In genomic region chr1:57609307-57609706, GRCm38 (mm10) we compare ENCODE assay signal across 25 mouse cellular contexts.
DNase-seq lines count a peak whose midpoint lies in the region; ATAC-seq lines count a peak whose summit lies in the region.
"Had no signal": no experiment of that assay in that cellular context is flagged by ENCODE, and none has a peak within 500 bp of the region (broad histone marks: within the 10 kb centered on the region; RNA-seq: fewer than 3 reads in every experiment).

No protein-coding gene starts in this region.

- DNase-seq in embryonic facial prominence, embryonic 14.5 days (ENCODE audit: low spot score), result peak; percentile 15
- no peak for DNase-seq in embryonic facial prominence, embryonic 10.5 days (ENCODE audit: low spot score)
- DNase-seq in midbrain, embryonic 11.5 days (ENCODE audit: low spot score, missing footprints), result peak; percentile 80
- DNase-seq in retina, postnatal 1 day, result peak; percentile 27
- no peak for DNase-seq in right cerebral cortex, postnatal 36 days (ENCODE audit: low spot score in 2 of 2)
- no peak for DNase-seq in cerebellum, postnatal 25 days
- DNase-seq: adrenal gland, postnatal 14 days; cerebellum, adult 9-11 months; gastrocnemius, postnatal 14 days; heart, adult 18-20 months; heart, postnatal 10 days; kidney, adult 11 months; liver, embryonic 13.5 days; lung, adult 2 months; lung, postnatal 36 days; thymus, adult 2 months; thymus, postnatal 4 days had no signal

- 41% methylated on average over 6 of the region's 6 CpGs for WGBS in embryonic facial prominence, embryonic 14.5 days
- WGBS in embryonic facial prominence, embryonic 10.5 days, result 36% methylated on average over 6 of the region's 6 CpGs
- WGBS in midbrain, embryonic 11.5 days, result 21% methylated on average over 6 of the region's 6 CpGs
- WGBS in midbrain, embryonic 15.5 days, result 17% methylated on average over 6 of the region's 6 CpGs
- 4% methylated on average over 6 of the region's 6 CpGs for WGBS in forebrain, embryonic 13.5 days

- no peak overlapping the region for H3K4me2 ChIP-seq in embryonic facial prominence, embryonic 14.5 days (ENCODE audit: low read depth, low read length)
- H3K4me2 ChIP-seq in midbrain, embryonic 11.5 days, result no peak overlapping the region
- H3K4me2 ChIP-seq in midbrain, embryonic 15.5 days, result no peak overlapping the region
- no peak overlapping the region for H3K4me2 ChIP-seq in forebrain, embryonic 13.5 days
- H3K4me2 ChIP-seq: heart, embryonic 12.5 days; hindbrain, embryonic 13.5 days; liver, embryonic 13.5 days; neural tube, embryonic 12.5 days; stomach, embryonic 15.5 days had no signal

- H3K36me3 ChIP-seq in embryonic facial prominence, embryonic 14.5 days (ENCODE audit: control insufficient read depth, insufficient read depth, low read length), result no peaks in the 10 kb centered on the region
- no peaks in the 10 kb centered on the region for H3K36me3 ChIP-seq in embryonic facial prominence, embryonic 10.5 days (replicated peaks)
- H3K36me3 ChIP-seq in midbrain, embryonic 11.5 days (ENCODE audit: control insufficient read depth, insufficient read depth, low read length), result no peaks in the 10 kb centered on the region
- no peaks in the 10 kb centered on the region for H3K36me3 ChIP-seq in midbrain, embryonic 15.5 days (replicated peaks)
- H3K36me3 ChIP-seq in forebrain, embryonic 13.5 days (ENCODE audit: poor library complexity, severe bottlenecking), result no peaks in the 10 kb centered on the region
- H3K36me3 ChIP-seq: heart, embryonic 12.5 days; hindbrain, embryonic 13.5 days; liver, embryonic 13.5 days; neural tube, embryonic 12.5 days; stomach, embryonic 15.5 days had no signal

- no peak overlapping the region for H3K9ac ChIP-seq in embryonic facial prominence, embryonic 14.5 days (ENCODE audit: low read depth, low read length)
- H3K9ac ChIP-seq in midbrain, embryonic 11.5 days (ENCODE audit: low read length), result no peak overlapping the region
- H3K9ac ChIP-seq in midbrain, embryonic 15.5 days, result no peak overlapping the region
- no peak overlapping the region for H3K9ac ChIP-seq in forebrain, embryonic 13.5 days
- H3K9ac ChIP-seq: heart, embryonic 12.5 days; hindbrain, embryonic 13.5 days; liver, embryonic 13.5 days; neural tube, embryonic 12.5 days; stomach, embryonic 15.5 days had no signal

- no peak for ATAC-seq in embryonic facial prominence, embryonic 14.5 days (ENCODE audit: low read depth)
- no peak for ATAC-seq in midbrain, embryonic 11.5 days (ENCODE audit: low FRiP score)
- ATAC-seq in midbrain, embryonic 15.5 days (replicated peaks), result no peak
- 0 out of 2 replicates have a peak, but pooled peaks have one; percentile 37 for ATAC-seq in forebrain, embryonic 13.5 days

- H3K9me3 ChIP-seq in embryonic facial prominence, embryonic 14.5 days (ENCODE audit: control insufficient read depth, low read length), result no peaks in the 10 kb centered on the region
- no peaks in the 10 kb centered on the region for H3K9me3 ChIP-seq in embryonic facial prominence, embryonic 10.5 days
- no peaks in the 10 kb centered on the region for H3K9me3 ChIP-seq in midbrain, embryonic 11.5 days (ENCODE audit: control insufficient read depth, low read length)
- no peaks in the 10 kb centered on the region for H3K9me3 ChIP-seq in midbrain, embryonic 15.5 days
- no peaks in the 10 kb centered on the region for H3K9me3 ChIP-seq in forebrain, embryonic 13.5 days (replicated peaks)
- H3K9me3 ChIP-seq: heart, embryonic 12.5 days; hindbrain, embryonic 13.5 days; liver, embryonic 13.5 days; neural tube, embryonic 12.5 days; stomach, embryonic 15.5 days had no signal

- no peaks in the 10 kb centered on the region for H3K27me3 ChIP-seq in embryonic facial prominence, embryonic 14.5 days (replicated peaks; ENCODE audit: control insufficient read depth, insufficient read depth, low read length)
- H3K27me3 ChIP-seq in embryonic facial prominence, embryonic 10.5 days (replicated peaks; ENCODE audit: low read depth, poor library complexity, severe bottlenecking), result no peaks in the 10 kb centered on the region
- H3K27me3 ChIP-seq in midbrain, embryonic 11.5 days (ENCODE audit: control insufficient read depth, insufficient read depth, low read length), result no peaks in the 10 kb centered on the region
- H3K27me3 ChIP-seq in midbrain, embryonic 15.5 days (replicated peaks), result no peaks in the 10 kb centered on the region
- H3K27me3 ChIP-seq in forebrain, embryonic 13.5 days, result peaks cover 71% of the 10 kb centered on the region
- H3K27me3 ChIP-seq: heart, embryonic 12.5 days; hindbrain, embryonic 13.5 days; liver, embryonic 13.5 days; megakaryocyte, embryonic 14.5 days; neural tube, embryonic 12.5 days; stomach, embryonic 15.5 days had no signal

- no peak overlapping the region for H3K27ac ChIP-seq in embryonic facial prominence, embryonic 14.5 days (replicated peaks; ENCODE audit: low read depth, low read length)
- H3K27ac ChIP-seq in embryonic facial prominence, embryonic 10.5 days (replicated peaks), result no peak overlapping the region
- H3K27ac ChIP-seq in midbrain, embryonic 11.5 days (ENCODE audit: low read depth, low read length), result no peak overlapping the region
- no peak overlapping the region for H3K27ac ChIP-seq in midbrain, embryonic 15.5 days
- H3K27ac ChIP-seq in forebrain, embryonic 13.5 days, result no peak overlapping the region
- H3K27ac ChIP-seq: hindbrain, embryonic 13.5 days; left cerebral cortex, adult 2 months; liver, embryonic 13.5 days; neural tube, embryonic 12.5 days; stomach, embryonic 15.5 days had no signal

- peaks cover 18% of the 10 kb centered on the region for H3K4me1 ChIP-seq in embryonic facial prominence, embryonic 14.5 days (ENCODE audit: control insufficient read depth, insufficient read depth, low read length)
- peaks cover 34% of the 10 kb centered on the region for H3K4me1 ChIP-seq in embryonic facial prominence, embryonic 10.5 days
- H3K4me1 ChIP-seq in midbrain, embryonic 11.5 days (ENCODE audit: control insufficient read depth, insufficient read depth, low read length), result peaks cover 13% of the 10 kb centered on the region; the same call in 1 of the 2 replicates
- H3K4me1 ChIP-seq in midbrain, embryonic 15.5 days, result peaks cover 17% of the 10 kb centered on the region; the same call in 1 of the 2 replicates
- H3K4me1 ChIP-seq in forebrain, embryonic 13.5 days, result peaks cover 35% of the 10 kb centered on the region
- H3K4me1 ChIP-seq: liver, embryonic 13.5 days; megakaryocyte, embryonic 14.5 days; stomach, embryonic 15.5 days had no signal

- no peak overlapping the region for H3K4me3 ChIP-seq in embryonic facial prominence, embryonic 14.5 days (ENCODE audit: low read depth, low read length)
- H3K4me3 ChIP-seq in embryonic facial prominence, embryonic 10.5 days, result no peak overlapping the region
- H3K4me3 ChIP-seq in midbrain, embryonic 11.5 days (ENCODE audit: low read depth, low read length), result no peak overlapping the region
- H3K4me3 ChIP-seq in midbrain, embryonic 15.5 days, result no peak overlapping the region
- no peak overlapping the region for H3K4me3 ChIP-seq in forebrain, embryonic 13.5 days
- H3K4me3 ChIP-seq: heart, embryonic 12.5 days; hindbrain, embryonic 13.5 days; left cerebral cortex, adult 2 months; liver, embryonic 13.5 days; megakaryocyte, embryonic 14.5 days; neural tube, embryonic 12.5 days; stomach, embryonic 15.5 days had no signal

Comparison
In these comparisons a context has a peak if more than half of its experiments do, and no peak if none do; other contexts are left out.
1. DNase-seq: peak in embryonic facial prominence, embryonic 14.5 days (single experiment), midbrain, embryonic 11.5 days (single experiment) and retina, postnatal 1 day (single experiment); none in embryonic facial prominence, embryonic 10.5 days (single experiment), right cerebral cortex, postnatal 36 days (0 of 2) and cerebellum, postnatal 25 days (0 of 2).